ENCODE assay signal across 24 mouse cellular contexts in genomic region chr14:26576255-26576780, GRCm38 (mm10). TPM values are rescaled to one million over a fixed set of nuclear protein-coding genes. Genes with fewer than 3 reads are reported as not detected.
DNase-seq lines count a peak whose midpoint lies in the region; TF ChIP-seq lines count a peak whose summit lies in the region.
"Had no signal": no experiment of that assay in that cellular context is flagged by ENCODE, and none has a peak within 500 bp of the region (broad histone marks: within the 10 kb centered on the region; RNA-seq: fewer than 3 reads in every experiment).

No protein-coding gene starts in this region.

- 31% methylated on average over 3 of the region's 3 CpGs for WGBS in cerebellum, adult 2 months
- WGBS in kidney, adult 2 months, result 32% methylated on average over 3 of the region's 3 CpGs

- no peaks in the 10 kb centered on the region for H3K27me3 ChIP-seq in cerebellum, adult 2 months (ENCODE audit: control insufficient read depth, insufficient read depth, low read length)
- no peaks in the 10 kb centered on the region for H3K27me3 ChIP-seq in kidney, adult 2 months (replicated peaks; ENCODE audit: control insufficient read depth, insufficient read depth, low read length)
- H3K27me3 ChIP-seq: heart, embryonic 15.5 days; hindbrain, embryonic 12.5 days; liver, embryonic 12.5 days; megakaryocyte, embryonic 14.5 days; midbrain, embryonic 12.5 days; neural tube, embryonic 13.5 days had no signal

- H3K36me3 ChIP-seq in kidney, adult 2 months (ENCODE audit: control insufficient read depth, insufficient read depth, low read length), result no peaks in the 10 kb centered on the region
- H3K36me3 ChIP-seq: heart, embryonic 15.5 days; hindbrain, embryonic 12.5 days; liver, embryonic 12.5 days; midbrain, embryonic 12.5 days; neural tube, embryonic 13.5 days had no signal

- no peak overlapping the region for H3K4me3 ChIP-seq in cerebellum, adult 2 months (replicated peaks; ENCODE audit: insufficient read depth, low read depth, low read length)
- no peak overlapping the region for H3K4me3 ChIP-seq in kidney, adult 2 months (ENCODE audit: insufficient read depth, low read depth, low read length)
- H3K4me3 ChIP-seq: heart, embryonic 15.5 days; hindbrain, embryonic 12.5 days; liver, embryonic 12.5 days; megakaryocyte, embryonic 14.5 days; midbrain, embryonic 12.5 days; neural tube, embryonic 13.5 days had no signal

- TF ChIP-seq POLR2A in cerebellum, adult 2 months (IDR thresholded peaks at IDR 0.05; ENCODE audit: borderline replicate concordance, insufficient read depth, low read length), result no peak
- no peak for TF ChIP-seq POLR2A in kidney, adult 2 months (IDR thresholded peaks at IDR 0.05; ENCODE audit: low read depth, low read length)

- H3K27ac ChIP-seq in cerebellum, adult 2 months (ENCODE audit: insufficient read depth, low read length), result no peak overlapping the region
- H3K27ac ChIP-seq in kidney, adult 2 months (ENCODE audit: insufficient read depth, low read depth, low read length), result no peak overlapping the region
- H3K27ac ChIP-seq: heart, embryonic 15.5 days; hindbrain, embryonic 12.5 days; hindbrain, postnatal 0 days; liver, embryonic 12.5 days; midbrain, embryonic 12.5 days; neural tube, embryonic 13.5 days; stomach, postnatal 0 days had no signal

- H3K4me1 ChIP-seq in cerebellum, adult 2 months (ENCODE audit: control insufficient read depth, insufficient read depth, low read length), result no peaks in the 10 kb centered on the region; the same call in 1 of the 2 replicates
- peaks cover 7% of the 10 kb centered on the region; the same call in 1 of the 2 replicates for H3K4me1 ChIP-seq in kidney, adult 2 months (ENCODE audit: control insufficient read depth, insufficient read depth, low read length)

- no peak for TF ChIP-seq CTCF in cerebellum, adult 2 months (IDR thresholded peaks at IDR 0.05; ENCODE audit: borderline replicate concordance, insufficient read depth, low read depth, low read length)
- TF ChIP-seq CTCF in kidney, adult 2 months (conservative IDR thresholded peaks at IDR 0.05; ENCODE audit: insufficient read depth, insufficient read length, low read depth, low read length), result no peak

- peak; percentile 29 to 51 for DNase-seq in cerebellum, adult 2 months
- DNase-seq in cerebellum, postnatal 10 days, result no peak
- peak; percentile 43 for DNase-seq in kidney, adult 2 months
- DNase-seq in kidney, adult 9 months, result no peak
- DNase-seq in cerebellum, postnatal 25 days, result peak; percentile 20 to 31
- DNase-seq in lung, postnatal 25 days (ENCODE audit: low spot score), result no peak
- no peak for DNase-seq in layer of hippocampus, adult 9-11 months
- DNase-seq: adrenal gland, postnatal 25 days; heart, postnatal 36 days; layer of hippocampus, postnatal 36 days; left cerebral cortex, postnatal 4 days; liver, postnatal 0 days; lung, postnatal 4 days; right cerebral cortex, postnatal 4 days; thymus, adult 18-20 months; thymus, postnatal 36 days had no signal

RNA-seq across cellular contexts. Expression of gene Dennd6a, which starts 2.7 kb away (rescaled TPM):
- 20.5 and 21.4 TPM in 2 replicates for polyA plus RNA-seq in cerebellum, adult 2 months (2012; rRNA removed)
- 11.5 and 12.0 TPM in 2 replicates for polyA plus RNA-seq in kidney, adult 2 months (2012; rRNA removed)

RNA-seq across cellular contexts. Expression of gene Slmap, which starts 41.6 kb away (rescaled TPM):
- polyA plus RNA-seq in cerebellum, adult 2 months (2012; rRNA removed), result 43.0 and 44.1 TPM in 2 replicates
- polyA plus RNA-seq in kidney, adult 2 months (2012; rRNA removed), result 19.3 and 20.0 TPM in 2 replicates

Comparison
In these comparisons a context has a peak if more than half of its experiments do, and no peak if none do; other contexts are left out.
1. DNase-seq: peak in cerebellum, adult 2 months (2 of 2), kidney, adult 2 months (single experiment) and cerebellum, postnatal 25 days (2 of 2); none in cerebellum, postnatal 10 days (0 of 2), kidney, adult 9 months (single experiment), lung, postnatal 25 days (single experiment) and layer of hippocampus, adult 9-11 months (single experiment).